In the genomic region with DNA sequence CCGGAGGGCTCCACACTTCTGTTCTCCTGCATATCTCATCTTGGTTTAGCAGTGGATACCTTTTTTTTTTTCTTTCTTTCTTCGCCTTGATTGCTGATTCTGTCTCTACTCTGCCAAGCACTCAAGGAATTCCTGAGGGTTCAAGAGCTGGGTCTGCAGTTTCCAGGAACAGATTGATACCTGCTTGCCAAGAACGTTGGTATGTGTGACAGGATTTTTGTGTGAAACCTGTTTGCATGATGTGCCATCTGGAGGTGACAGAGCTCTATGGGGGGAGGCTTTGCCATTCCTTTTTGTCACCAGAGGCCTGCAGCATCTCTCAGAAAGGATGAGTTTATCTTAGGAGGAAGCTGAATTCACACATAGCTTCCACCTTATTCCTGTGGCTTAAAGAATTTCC, we compare ENCODE assay signal across 13 mouse cellular contexts.
A peak's percentile ranks its signal among the peaks of the same experiment; 100 is the strongest.
DNase-seq lines count a peak whose midpoint lies in the region; ATAC-seq and TF ChIP-seq lines count a peak whose summit lies in the region.
"Had no signal": no experiment of that assay in that cellular context is flagged by ENCODE, and none has a peak within 500 bp of the region (broad histone marks: within the 10 kb centered on the region; RNA-seq: fewer than 3 reads in every experiment).

No protein-coding gene starts in this region.

- H3K4me1 ChIP-seq in lung, postnatal 0 days (ENCODE audit: insufficient read depth, low read depth, low read length): no peaks in the 10 kb centered on the region
- H3K4me1 ChIP-seq: liver, embryonic 12.5 days had no signal

- no peaks in the 10 kb centered on the region for H3K27me3 ChIP-seq in lung, postnatal 0 days (replicated peaks; ENCODE audit: insufficient read depth, low read length)
- H3K27me3 ChIP-seq: liver, embryonic 12.5 days had no signal

- 23% methylated on average over 3 of the region's 3 CpGs for WGBS in lung, postnatal 0 days

- H3K9ac ChIP-seq in lung, postnatal 0 days (replicated peaks; ENCODE audit: low read depth): no peak overlapping the region
- H3K9ac ChIP-seq: liver, embryonic 12.5 days had no signal

- H3K9me3 ChIP-seq in lung, postnatal 0 days (ENCODE audit: low read length): peaks cover 1% of the 10 kb centered on the region; the same call in 1 of the 2 replicates

- no peak for DNase-seq in frontal cortex, postnatal 14 days (ENCODE audit: low spot score in 2 of 2)
- peak; percentile 30 for DNase-seq in lung, postnatal 0 days (ENCODE audit: low spot score)
- DNase-seq in lung, postnatal 4 days: no peak
- DNase-seq in cerebellum, postnatal 14 days: peak; percentile 54 to 69
- DNase-seq in right cerebral cortex, postnatal 25 days: peak; percentile 6
- DNase-seq in spleen, adult 18-20 months: no peak
- DNase-seq in heart, adult 8-10 months (ENCODE audit: low spot score): no peak
- DNase-seq: embryo, embryonic 11 days; kidney, adult 9 months had no signal

- TF ChIP-seq EP300 in lung, postnatal 0 days (IDR thresholded peaks at IDR 0.05): peak; percentile 46

- no peaks in the 10 kb centered on the region for H3K36me3 ChIP-seq in lung, postnatal 0 days (ENCODE audit: insufficient read depth, low read length)
- H3K36me3 ChIP-seq: liver, embryonic 12.5 days had no signal

- no peak overlapping the region for H3K27ac ChIP-seq in lung, postnatal 0 days (ENCODE audit: low read length)
- H3K27ac ChIP-seq: liver, embryonic 12.5 days had no signal

- no peak overlapping the region for H3K4me2 ChIP-seq in lung, postnatal 0 days (replicated peaks; ENCODE audit: low read depth, low read length)
- H3K4me2 ChIP-seq: liver, embryonic 12.5 days had no signal

- peak; percentile 74 for ATAC-seq in frontal cortex, adult (ENCODE audit: low TSS enrichment)
- no peak for ATAC-seq in lung, postnatal 0 days
- ATAC-seq: hindbrain, embryonic 16.5 days; liver, embryonic 12.5 days had no signal

- no peak for TF ChIP-seq CTCF in lung, postnatal 0 days (IDR thresholded peaks at IDR 0.05)

- no peak overlapping the region for H3K4me3 ChIP-seq in lung, postnatal 0 days (ENCODE audit: low read depth, low read length)
- H3K4me3 ChIP-seq: liver, embryonic 12.5 days; myocyte had no signal

Comparison
In these comparisons a context has a peak if more than half of its experiments do, and no peak if none do; other contexts are left out.
1. DNase-seq: peak in lung, postnatal 0 days (single experiment), cerebellum, postnatal 14 days (2 of 2) and right cerebral cortex, postnatal 25 days (single experiment); none in frontal cortex, postnatal 14 days (0 of 2), lung, postnatal 4 days (0 of 2), spleen, adult 18-20 months (0 of 2) and heart, adult 8-10 months (single experiment).